Mouse (Mus musculus) midbrain, embryonic 16.5 days (tissue): ENCODE results near the gene Gm20388. TPM values are rescaled to one million over a fixed set of nuclear protein-coding genes. Genes with fewer than 3 reads are reported as not detected.

Source experiments
- ATAC-seq: fragments of 200-750 bp; cut with Nextera tagmentation; 2 replicates; pipeline ENCODE4 v1.8.0; 2017; ENCODE audit warnings: moderate TSS enrichment
- H3K27ac ChIP-seq: fragments of 300-500 bp; sonication (generic); 2 replicates; pipeline ENCODE4 v1.5.1; 2014; ENCODE audit warnings: mild to moderate bottlenecking, low read length, mixed read lengths
- H3K27me3 ChIP-seq: fragments of 300-500 bp; sonication (generic); 2 replicates; pipeline ENCODE4 v1.6.1; 2014; ENCODE audit warnings: low read depth, low read length, mixed read lengths; ENCODE audit not compliant: control insufficient read depth, insufficient read depth
- H3K36me3 ChIP-seq: fragments of 300-500 bp; sonication (generic); 2 replicates; pipeline ENCODE4 v1.6.1; 2014; ENCODE audit warnings: mild to moderate bottlenecking, low read length, moderate library complexity, mixed read lengths; ENCODE audit not compliant: control insufficient read depth, insufficient read depth
- H3K4me1 ChIP-seq: fragments of 300-500 bp; sonication (generic); 2 replicates; pipeline ENCODE4 v1.6.1; 2014; ENCODE audit warnings: mild to moderate bottlenecking, low read length, mixed read lengths; ENCODE audit not compliant: control insufficient read depth, insufficient read depth
- H3K4me2 ChIP-seq: fragments of 300-500 bp; sonication (generic); 2 replicates; pipeline ENCODE4 v1.6.1; 2014; ENCODE audit warnings: mild to moderate bottlenecking, low read length, mixed read lengths
- H3K4me3 ChIP-seq: fragments of 300-500 bp; sonication (generic); 2 replicates; pipeline ENCODE4 v1.5.1; 2014; ENCODE audit warnings: low read depth, mild to moderate bottlenecking, low read length, moderate library complexity, mixed read lengths
- H3K9ac ChIP-seq: fragments of 300-500 bp; sonication (generic); 2 replicates; pipeline ENCODE4 v1.6.1; 2014; ENCODE audit warnings: low read depth, low read length, mixed read lengths
- H3K9me3 ChIP-seq: fragments of 300-500 bp; sonication (generic); replicated peaks from 2 replicates; pipeline ENCODE4 v1.6.1; 2014; ENCODE audit warnings: mild to moderate bottlenecking, low read length, mixed read lengths; ENCODE audit not compliant: control insufficient read depth, poor library complexity, severe bottlenecking
- WGBS: fragments of 180-500 bp; shearing (Covaris S2); extraction: QIAGEN DNeasy Blood & Tissue Kit; methylation state at CpG from one replicate; pipeline ENCODE4 v1.1.7; 2014; 5-methylcytosine and 5-hydroxymethylcytosine counted together
- polyA plus RNA-seq: library from polyadenylated mRNA; unstranded; fragments of >200 nt; fragmentation: Nextera tagmentation; extraction: Ambion mirVana; gene quantifications from 2 replicates; pipeline ENCODE4 v1.2.1, GENCODE M21; 2015

Gene Gm20388
- polyA plus RNA-seq, 1 experiment from 2014 or later, result 7.5 TPM

DNA sequence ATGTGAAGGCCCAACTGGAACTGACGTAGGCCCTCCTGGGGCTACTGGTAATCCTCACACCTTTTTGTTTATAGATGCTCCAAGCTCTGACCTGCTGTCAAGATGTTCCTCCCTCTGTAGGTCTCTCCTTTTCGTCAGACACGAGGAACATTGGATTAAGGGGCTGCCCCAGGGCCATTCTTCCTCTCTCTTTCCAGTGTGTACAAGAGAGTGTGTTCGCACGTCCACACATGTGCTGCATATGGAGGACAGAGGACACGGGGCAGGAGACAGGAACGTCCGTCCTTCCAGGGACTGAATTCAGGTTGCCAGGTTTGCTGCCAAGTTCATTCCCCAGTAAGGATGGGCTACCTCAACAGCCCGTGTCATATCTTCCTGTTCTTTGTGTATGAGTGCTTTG is 3878.8 kb downstream of the Gm20388 start:
- 78% methylated on average over 9 of the region's 9 CpGs for WGBS
- Histone ChIP-seq H3K4me3 (no peak overlapping the region), H3K27ac (no peak overlapping the region), H3K36me3 (no peaks in the 10 kb centered on the region), H3K4me1 (no peaks in the 10 kb centered on the region; the same call in 1 of the 2 replicates), H3K9ac (no peak overlapping the region), H3K27me3 (no peaks in the 10 kb centered on the region), H3K4me2 (no peak overlapping the region), H3K9me3 (no peaks in the 10 kb centered on the region)
- ATAC-seq, result no peak

DNA sequence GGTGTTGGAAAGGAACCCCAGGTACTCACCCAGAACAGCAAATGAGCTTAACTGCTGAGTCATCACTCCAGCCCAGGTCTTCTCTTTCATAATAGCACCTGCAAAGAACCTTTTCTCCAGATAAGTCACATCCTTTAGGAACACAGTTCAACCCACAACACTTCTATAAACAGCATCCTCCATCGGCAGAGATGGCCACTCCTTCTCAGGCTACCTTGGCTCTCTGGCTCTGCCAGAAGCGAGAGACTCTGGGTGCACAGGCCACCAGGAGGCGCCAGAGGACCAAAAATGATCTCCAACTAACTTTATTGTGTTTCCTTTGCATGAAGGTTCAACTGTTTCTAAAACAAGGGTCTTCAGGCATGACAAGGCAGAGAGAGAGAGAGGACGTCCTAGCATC is 3879.3 kb downstream of the Gm20388 start:
- Histone ChIP-seq H3K36me3 (no peaks in the 10 kb centered on the region), H3K27me3 (no peaks in the 10 kb centered on the region), H3K4me3 (no peak overlapping the region), H3K4me1 (no peaks in the 10 kb centered on the region; the same call in 1 of the 2 replicates), H3K9ac (no peak overlapping the region), H3K9me3 (no peaks in the 10 kb centered on the region), H3K4me2 (no peak overlapping the region), H3K27ac (no peak overlapping the region)
- ATAC-seq, result peak; percentile 60; the same call in 1 of the 2 replicates
- 1% methylated on average over 4 of the region's 4 CpGs for WGBS

DNA sequence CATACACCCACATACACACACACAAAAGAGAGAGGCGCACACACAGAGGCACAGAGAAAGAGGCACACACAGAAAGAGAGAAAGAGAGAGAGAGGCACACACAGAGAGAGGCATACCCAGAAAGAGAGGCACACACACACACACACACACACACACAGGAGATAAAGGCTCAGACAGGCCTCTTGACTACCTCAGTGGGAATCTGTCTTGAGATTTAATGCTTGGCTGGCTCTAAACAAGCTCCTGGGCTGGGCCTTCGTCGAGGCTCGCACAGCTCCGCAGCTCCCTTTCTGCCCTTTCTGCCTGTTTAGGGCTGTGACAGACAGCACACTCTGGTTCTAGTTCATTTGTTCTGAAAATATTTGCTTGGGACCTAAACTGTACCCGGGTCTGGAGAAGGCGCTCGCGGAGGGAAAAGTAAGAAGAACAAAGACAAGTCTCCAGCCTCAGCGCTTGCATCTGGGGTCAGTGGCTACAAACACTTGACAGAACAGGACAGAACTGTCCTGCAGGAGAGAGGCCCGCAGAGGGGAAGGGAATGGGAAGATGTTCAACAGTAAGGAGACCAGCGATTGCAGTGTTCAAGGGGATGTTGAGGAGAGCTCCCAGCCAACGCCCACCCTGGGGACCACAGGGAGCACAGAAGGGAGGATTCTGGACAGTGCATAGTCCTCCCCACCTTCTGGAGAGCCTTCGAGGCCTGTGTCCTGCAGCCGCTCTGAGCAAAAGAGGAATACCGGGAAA is 3880.6 kb downstream of the Gm20388 start:
- WGBS, result 25% methylated on average over 16 of the region's 16 CpGs
- no peak overlapping the region for H3K4me2 ChIP-seq
- no peaks in the 10 kb centered on the region for H3K27me3 ChIP-seq
- H3K9ac ChIP-seq, result no peak overlapping the region
- no peak overlapping the region for H3K4me3 ChIP-seq
- no peaks in the 10 kb centered on the region; the same call in 1 of the 2 replicates for H3K4me1 ChIP-seq
- H3K36me3 ChIP-seq, result no peaks in the 10 kb centered on the region
- H3K9me3 ChIP-seq, result no peaks in the 10 kb centered on the region
- no peak overlapping the region for H3K27ac ChIP-seq
- ATAC-seq, result no peak

DNA sequence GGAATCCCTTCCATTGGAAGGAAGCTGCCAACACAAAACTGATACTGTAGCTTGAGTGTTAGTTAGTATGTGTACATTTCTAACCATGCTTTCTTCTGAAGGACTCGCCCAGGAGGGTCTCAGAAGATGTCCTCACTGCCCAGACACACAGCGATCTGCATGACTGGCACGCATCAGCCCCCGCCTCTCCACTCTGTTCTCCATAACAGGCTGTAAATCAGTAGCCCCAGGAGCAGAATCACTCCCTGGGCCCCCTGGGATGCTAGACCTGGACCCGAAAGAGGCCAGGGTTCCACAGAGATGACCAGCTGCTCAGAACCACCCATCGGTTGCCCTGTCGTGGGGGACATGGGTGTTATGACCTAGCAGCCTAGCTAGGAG is 3881.2 kb downstream of the Gm20388 start:
- Histone ChIP-seq H3K27ac (no peak overlapping the region), H3K36me3 (no peaks in the 10 kb centered on the region), H3K9ac (no peak overlapping the region), H3K4me3 (no peak overlapping the region), H3K27me3 (no peaks in the 10 kb centered on the region), H3K4me1 (no peaks in the 10 kb centered on the region; the same call in 1 of the 2 replicates), H3K4me2 (no peak overlapping the region), H3K9me3 (no peaks in the 10 kb centered on the region)
- WGBS, result 62% methylated on average over 7 of the region's 7 CpGs
- no peak for ATAC-seq

DNA sequence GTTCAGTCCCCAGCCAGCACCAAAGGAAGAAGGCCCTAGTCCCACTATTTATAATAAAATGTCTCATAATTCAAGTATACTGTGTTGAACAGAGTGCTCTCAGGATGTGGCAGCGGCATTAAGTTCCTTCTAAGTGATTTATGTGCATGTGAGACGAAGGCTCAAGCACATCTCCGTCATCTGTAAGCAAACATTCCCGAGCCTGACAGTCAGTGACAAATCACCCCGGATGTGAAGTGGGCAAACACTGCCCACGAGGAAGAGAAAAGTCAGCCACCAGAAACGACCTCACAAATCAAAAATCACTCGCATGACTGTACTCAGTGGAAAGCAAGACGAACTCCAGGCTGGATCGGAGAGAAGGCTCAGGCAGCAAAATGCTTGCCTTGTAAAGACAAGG is 3883.3 kb downstream of the Gm20388 start:
- no peak for ATAC-seq
- Histone ChIP-seq H3K36me3 (no peaks in the 10 kb centered on the region), H3K4me2 (no peak overlapping the region), H3K27me3 (no peaks in the 10 kb centered on the region), H3K27ac (no peak overlapping the region), H3K4me3 (no peak overlapping the region), H3K4me1 (no peaks in the 10 kb centered on the region; the same call in 1 of the 2 replicates), H3K9me3 (no peaks in the 10 kb centered on the region), H3K9ac (no peak overlapping the region)
- WGBS, result 69% methylated on average over 10 of the region's 10 CpGs

DNA sequence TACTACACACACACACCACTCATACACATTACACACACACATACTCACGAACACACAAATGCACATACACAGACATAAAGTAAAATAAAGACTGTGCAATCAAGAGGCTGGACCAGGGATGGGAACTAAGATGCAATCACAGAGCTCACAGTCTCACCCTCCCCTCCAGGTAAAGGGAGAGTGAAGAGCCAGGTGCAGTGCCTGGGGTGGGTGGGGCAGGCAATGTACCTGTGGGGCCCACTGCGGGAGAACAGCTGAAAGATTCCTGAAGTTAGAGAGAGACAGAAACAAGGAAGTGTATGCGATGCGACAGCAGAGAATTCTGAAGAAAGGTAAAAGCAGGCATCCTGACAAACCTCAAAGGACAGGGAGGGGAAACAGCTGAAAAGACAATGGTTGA is 3884.1 kb downstream of the Gm20388 start:
- WGBS, result 81% methylated on average over 4 of the region's 4 CpGs
- no peak overlapping the region for H3K4me3 ChIP-seq
- H3K27me3 ChIP-seq, result no peaks in the 10 kb centered on the region
- H3K9me3 ChIP-seq, result no peaks in the 10 kb centered on the region
- no peak for ATAC-seq
- no peak overlapping the region for H3K4me2 ChIP-seq
- no peaks in the 10 kb centered on the region; the same call in 1 of the 2 replicates for H3K4me1 ChIP-seq
- no peak overlapping the region for H3K27ac ChIP-seq
- no peaks in the 10 kb centered on the region for H3K36me3 ChIP-seq
- H3K9ac ChIP-seq, result no peak overlapping the region

DNA sequence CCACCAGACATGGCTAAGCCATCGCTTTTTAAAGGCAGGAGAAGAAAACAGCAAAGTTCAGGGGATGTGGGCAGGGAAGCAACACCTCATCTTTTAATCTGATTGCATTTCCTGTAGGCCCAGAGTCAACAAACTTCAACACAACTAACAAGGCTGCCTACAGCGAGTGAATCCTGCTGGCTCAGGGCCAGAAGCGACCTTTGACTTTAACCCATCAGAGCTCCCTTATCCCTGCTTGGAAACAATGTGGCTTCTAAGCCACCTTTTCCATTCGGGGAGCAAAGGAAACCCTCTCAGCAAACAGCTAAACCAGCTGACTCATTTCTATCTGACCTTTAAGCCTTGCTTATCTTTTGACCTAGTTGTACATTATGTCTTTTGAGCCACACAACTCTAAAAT is 3886.1 kb downstream of the Gm20388 start:
- no peak overlapping the region for H3K4me3 ChIP-seq
- H3K36me3 ChIP-seq, result no peaks in the 10 kb centered on the region
- H3K9ac ChIP-seq, result no peak overlapping the region
- no peaks in the 10 kb centered on the region for H3K4me1 ChIP-seq
- H3K9me3 ChIP-seq, result no peaks in the 10 kb centered on the region
- H3K27ac ChIP-seq, result no peak overlapping the region
- 42% methylated on average over 4 of the region's 4 CpGs for WGBS
- H3K4me2 ChIP-seq, result no peak overlapping the region
- ATAC-seq, result no peak
- no peaks in the 10 kb centered on the region for H3K27me3 ChIP-seq

DNA sequence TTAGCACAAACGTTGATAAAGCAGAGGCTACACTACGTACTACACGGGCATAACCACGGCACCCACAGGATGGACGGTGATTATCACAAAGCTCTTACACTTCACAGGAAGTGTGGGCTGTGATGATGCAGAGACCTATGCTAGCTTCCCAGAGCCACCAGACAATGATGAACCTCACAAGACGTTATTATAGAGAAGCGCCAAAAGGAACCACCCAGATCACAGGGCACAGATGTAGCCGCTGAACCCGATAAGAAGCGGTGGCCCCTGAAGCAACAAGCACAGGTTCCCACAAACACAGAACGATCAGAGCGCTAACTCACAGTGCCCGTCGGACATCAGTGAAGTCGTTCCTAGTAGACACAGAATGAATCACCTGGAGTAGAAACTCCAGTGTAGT is 3887.3 kb downstream of the Gm20388 start:
- no peak for ATAC-seq
- no peaks in the 10 kb centered on the region for H3K36me3 ChIP-seq

DNA sequence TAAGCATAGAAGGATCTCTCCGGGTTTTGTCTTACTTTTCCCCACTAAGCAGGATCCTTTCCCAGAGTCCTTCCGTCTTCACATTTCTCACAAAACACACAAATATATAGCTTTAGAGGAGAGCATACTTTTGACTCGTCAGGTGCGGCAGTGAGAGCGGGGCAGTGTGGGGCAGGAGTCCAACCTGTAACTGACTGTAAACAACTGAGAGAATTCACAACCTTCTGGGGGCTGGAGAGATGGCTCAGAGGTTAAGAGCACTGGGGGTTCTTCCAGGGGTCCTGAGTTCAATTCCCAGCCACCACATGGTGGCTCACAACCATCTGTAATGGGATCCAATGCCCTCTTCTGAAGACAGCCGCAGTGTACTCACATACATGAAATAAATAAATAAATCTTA is 3888.8 kb downstream of the Gm20388 start:
- Histone ChIP-seq H3K4me3 (no peak overlapping the region), H3K27me3 (no peaks in the 10 kb centered on the region), H3K4me1 (no peaks in the 10 kb centered on the region), H3K4me2 (no peak overlapping the region), H3K9ac (no peak overlapping the region), H3K9me3 (no peaks in the 10 kb centered on the region), H3K27ac (no peak overlapping the region), H3K36me3 (no peaks in the 10 kb centered on the region)
- 83% methylated on average over 6 of the region's 6 CpGs for WGBS
- ATAC-seq, result no peak

More for the DNA sequence above, 3887.3 kb downstream of the Gm20388 start:
- H3K27me3 ChIP-seq, result no peaks in the 10 kb centered on the region
- H3K9ac ChIP-seq, result no peak overlapping the region
- 92% methylated on average over 15 of the region's 15 CpGs for WGBS
- H3K9me3 ChIP-seq, result no peaks in the 10 kb centered on the region
- no peaks in the 10 kb centered on the region for H3K4me1 ChIP-seq
- no peak overlapping the region for H3K4me3 ChIP-seq
- no peak overlapping the region for H3K4me2 ChIP-seq
- H3K27ac ChIP-seq, result no peak overlapping the region
